Mouse (Mus musculus): Measurements from ENCODE around the gene Zmym4.

DNA sequence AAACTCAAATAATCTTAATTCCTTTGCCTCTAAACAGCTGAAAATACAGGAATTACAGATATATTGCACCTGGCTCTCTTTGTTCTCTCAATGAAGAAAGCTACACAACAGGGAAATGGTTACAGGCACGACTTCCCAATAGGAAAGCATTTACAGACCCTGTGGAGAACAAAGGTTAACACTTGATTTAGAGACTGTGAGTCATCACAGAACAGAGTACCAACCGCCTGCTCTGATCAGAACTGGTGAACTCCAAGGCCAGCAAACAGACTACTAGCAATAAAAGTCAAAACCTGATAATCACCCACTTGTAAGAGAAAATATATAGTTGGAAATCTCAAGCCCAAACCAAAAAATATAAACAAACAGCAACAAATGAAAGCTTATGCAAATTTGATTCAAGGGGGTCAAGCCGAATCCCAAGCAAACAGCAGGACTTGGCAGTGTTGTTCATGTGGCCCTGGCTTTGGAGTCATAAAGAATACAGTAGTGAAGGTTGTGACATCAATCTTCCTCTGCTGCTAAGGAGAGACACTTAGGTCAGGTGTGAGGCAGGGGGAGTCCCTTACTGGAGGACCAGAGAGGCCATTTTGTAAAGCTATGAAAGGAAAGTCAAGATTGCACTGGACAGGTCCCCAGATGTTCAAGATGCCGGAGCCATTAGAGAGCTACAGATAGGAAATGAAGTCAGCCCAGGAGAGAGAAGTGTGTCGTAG lies 88.2 kb downstream of the Zmym4 start:
- no peak for TF ChIP-seq CTCF (IDR thresholded peaks at IDR 0.05; ENCODE audit: insufficient read depth, low read depth, low read length)
- TF ChIP-seq POLR2A (IDR thresholded peaks at IDR 0.05; ENCODE audit: insufficient read depth, low read depth, low read length) = no peak
